Mouse (Mus musculus): ENCODE results near the gene Cyp1a2. TPM values are rescaled to one million over a fixed set of nuclear protein-coding genes. Genes with fewer than 3 reads are reported as not detected.

Cyp1a2 gene
- polyA plus RNA-seq, 1 experiment from 2014 or later: 19.9 TPM

DNA sequence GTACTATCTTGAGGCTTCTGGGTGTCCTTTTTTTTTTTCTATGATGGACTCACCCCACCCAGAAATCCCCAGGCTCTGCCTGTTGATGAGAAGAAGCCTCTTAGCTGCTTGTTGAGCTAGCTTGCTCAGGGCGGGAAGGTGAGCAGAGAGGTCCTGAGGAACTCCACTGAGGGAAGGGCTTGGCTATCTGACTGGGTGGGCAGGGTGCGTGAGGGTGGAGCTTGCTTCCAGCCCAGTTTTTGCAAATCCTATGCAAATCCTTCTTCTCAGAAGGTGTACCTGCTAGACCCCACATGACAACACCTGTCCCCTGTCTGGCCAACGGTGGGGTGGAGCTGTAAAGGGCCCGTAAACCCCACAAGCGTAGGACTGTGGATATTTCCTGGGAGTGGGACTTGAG is 30.2 kb downstream of the Cyp1a2 start, which contains the start of gene Csk:
Gene Csk (minus strand): TSS at position 349 of the 400 bp plus-strand sequence.
- Histone ChIP-seq H3K4me3 (ENCODE audit: low read depth, low read length) (no peak within 1 kb of the TSS), H3K9ac (replicated peaks) (no peak within 1 kb of the TSS), H3K4me2 (ENCODE audit: low read depth, low read length) (no peak within 1 kb of the TSS), H3K9me3 (ENCODE audit: low read length) (no peaks in the 10 kb centered on the region), H3K27me3 (ENCODE audit: insufficient read depth, low read length) (no peaks in the 10 kb centered on the region), H3K4me1 (ENCODE audit: insufficient read depth) (peaks cover 24% of the 10 kb centered on the region), H3K36me3 (replicated peaks; ENCODE audit: insufficient read depth, low read length) (no peaks in the 10 kb centered on the region), H3K27ac (ENCODE audit: low read depth) (peak within 1 kb of the TSS; percentile 64; the same call in 1 of the 2 replicates)
- DNase-seq (no peak), ATAC-seq (no peak)
- TF ChIP-seq CTCF (IDR thresholded peaks at IDR 0.05; ENCODE audit: low read depth) (no peak), EP300 (IDR thresholded peaks at IDR 0.05; ENCODE audit: low read depth) (no peak)
- 69% methylated on average over 5 of the region's 5 CpGs for WGBS (ENCODE audit: insufficient replicate concordance)

DNA sequence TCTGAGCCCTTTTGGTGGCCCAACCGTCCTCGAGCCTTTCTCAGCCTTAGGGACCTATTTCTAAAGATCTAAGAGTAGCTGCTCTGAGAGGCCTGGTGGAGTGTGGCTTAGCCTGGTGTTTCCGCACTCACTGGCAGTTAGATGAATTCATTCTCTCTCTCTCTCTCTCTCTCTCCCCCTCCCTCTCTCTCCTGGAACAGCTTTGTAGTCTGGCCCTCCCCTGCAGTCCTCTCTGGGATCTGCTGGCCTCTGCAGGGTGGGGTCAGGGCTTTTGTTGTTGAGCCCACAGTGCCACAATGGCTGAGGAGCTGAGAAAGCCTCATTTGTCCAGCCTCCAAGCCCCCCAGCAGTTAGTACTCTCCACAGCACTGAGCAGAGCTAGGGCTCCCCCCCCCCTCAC is 30.6 kb downstream of the Cyp1a2 start:
- no peaks in the 10 kb centered on the region for H3K27me3 ChIP-seq (ENCODE audit: insufficient read depth, low read length)
- ATAC-seq (no peak), DNase-seq (no peak)
- no peak overlapping the region for H3K9ac ChIP-seq (replicated peaks)
- TF ChIP-seq EP300 (IDR thresholded peaks at IDR 0.05; ENCODE audit: low read depth): no peak
- no peak overlapping the region for H3K4me2 ChIP-seq (ENCODE audit: low read depth, low read length)
- H3K36me3 ChIP-seq (replicated peaks; ENCODE audit: insufficient read depth, low read length): no peaks in the 10 kb centered on the region
- 73% methylated on average over 3 of the region's 3 CpGs for WGBS (ENCODE audit: insufficient replicate concordance)
- no peak overlapping the region for H3K4me3 ChIP-seq (ENCODE audit: low read depth, low read length)
- no peaks in the 10 kb centered on the region for H3K9me3 ChIP-seq (ENCODE audit: low read length)
- peak overlapping the region; percentile 64; the same call in 1 of the 2 replicates for H3K27ac ChIP-seq (ENCODE audit: low read depth)
- H3K4me1 ChIP-seq (ENCODE audit: insufficient read depth): peaks cover 24% of the 10 kb centered on the region

GRCm38 (mm10) chr9:57652351-57652750 is 31.2 kb downstream of the Cyp1a2 start:
- no peak overlapping the region for H3K4me3 ChIP-seq (ENCODE audit: low read depth, low read length)
- H3K36me3 ChIP-seq (replicated peaks; ENCODE audit: insufficient read depth, low read length): no peaks in the 10 kb centered on the region
- H3K9me3 ChIP-seq (ENCODE audit: low read length): no peaks in the 10 kb centered on the region
- DNase-seq (no peak), ATAC-seq (no peak)
- H3K4me2 ChIP-seq (ENCODE audit: low read depth, low read length): no peak overlapping the region
- 62% methylated on average over 9 of the region's 9 CpGs for WGBS (ENCODE audit: insufficient replicate concordance)
- no peak for TF ChIP-seq CTCF (IDR thresholded peaks at IDR 0.05; ENCODE audit: low read depth)
- no peak for TF ChIP-seq EP300 (IDR thresholded peaks at IDR 0.05; ENCODE audit: low read depth)
- H3K9ac ChIP-seq (replicated peaks): no peak overlapping the region
- peak overlapping the region; percentile 64; the same call in 1 of the 2 replicates for H3K27ac ChIP-seq (ENCODE audit: low read depth)
- no peaks in the 10 kb centered on the region for H3K27me3 ChIP-seq (ENCODE audit: insufficient read depth, low read length)
- H3K4me1 ChIP-seq (ENCODE audit: insufficient read depth): peaks cover 26% of the 10 kb centered on the region

GRCm38 (mm10) chr9:57650786-57651311 is 32.7 kb downstream of the Cyp1a2 start:
- Histone ChIP-seq H3K4me2 (ENCODE audit: low read depth, low read length) (peak overlapping the region; percentile 45), H3K36me3 (replicated peaks; ENCODE audit: insufficient read depth, low read length) (no peaks in the 10 kb centered on the region), H3K9ac (replicated peaks) (peak overlapping the region; percentile 48), H3K27me3 (ENCODE audit: insufficient read depth, low read length) (no peaks in the 10 kb centered on the region), H3K4me3 (ENCODE audit: low read depth, low read length) (no peak overlapping the region), H3K9me3 (ENCODE audit: low read length) (no peaks in the 10 kb centered on the region), H3K4me1 (ENCODE audit: insufficient read depth) (peaks cover 36% of the 10 kb centered on the region), H3K27ac (ENCODE audit: low read depth) (peak overlapping the region; percentile 89)
- peak; percentile 46 for DNase-seq
- WGBS (ENCODE audit: insufficient replicate concordance): 16% methylated on average over 6 of the region's 6 CpGs
- ATAC-seq: peak; percentile 45; the same call in 1 of the 2 replicates
- no peak for TF ChIP-seq EP300 (IDR thresholded peaks at IDR 0.05; ENCODE audit: low read depth)
- TF ChIP-seq CTCF (IDR thresholded peaks at IDR 0.05; ENCODE audit: low read depth): no peak

DNA sequence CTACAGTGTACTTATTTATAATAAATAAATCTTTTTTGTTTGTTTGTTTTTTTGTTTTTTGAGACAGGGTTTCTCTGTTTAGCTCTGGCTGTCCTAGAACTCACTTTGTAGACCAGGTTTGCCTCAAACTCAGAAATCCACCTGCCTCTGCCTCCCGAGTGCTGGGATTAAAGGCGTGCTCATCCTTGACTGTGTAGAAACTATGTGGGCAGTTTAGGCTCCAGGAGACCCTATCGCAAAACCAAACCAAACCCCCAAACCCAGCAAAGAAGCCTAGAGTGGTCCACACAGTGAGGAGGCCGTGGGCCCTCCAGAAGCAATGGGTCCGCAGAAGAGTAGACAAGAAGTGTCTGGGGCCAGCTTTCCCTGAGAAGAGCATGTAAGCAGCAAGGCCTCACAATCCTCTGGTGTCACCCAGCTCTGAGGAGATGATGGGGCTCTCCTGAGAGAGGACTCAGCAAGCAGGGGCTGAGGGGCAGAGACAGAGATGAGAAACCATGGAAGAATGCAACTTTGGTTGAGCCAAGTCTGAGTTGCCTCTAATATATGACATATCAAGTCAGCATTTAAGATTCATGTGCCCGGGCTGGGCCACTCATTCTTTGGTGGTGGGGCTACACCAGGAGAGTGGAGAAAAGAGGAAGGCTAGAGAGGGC is 33.2 kb downstream of the Cyp1a2 start:
- H3K4me2 ChIP-seq (ENCODE audit: low read depth, low read length): peak overlapping the region; percentile 45; the same call in 1 of the 2 replicates
- no peak overlapping the region for H3K4me3 ChIP-seq (ENCODE audit: low read depth, low read length)
- H3K9ac ChIP-seq (replicated peaks): no peak overlapping the region; the same call in 1 of the 2 replicates
- 76% methylated on average over 6 of the region's 6 CpGs for WGBS (ENCODE audit: insufficient replicate concordance)
- TF ChIP-seq EP300 (IDR thresholded peaks at IDR 0.05; ENCODE audit: low read depth) (no peak), CTCF (IDR thresholded peaks at IDR 0.05; ENCODE audit: low read depth) (no peak)
- 0 out of 2 replicates have a peak, but pooled peaks have one; percentile 22 for ATAC-seq
- no peaks in the 10 kb centered on the region for H3K27me3 ChIP-seq (ENCODE audit: insufficient read depth, low read length)
- no peak for DNase-seq
- H3K36me3 ChIP-seq (replicated peaks; ENCODE audit: insufficient read depth, low read length): no peaks in the 10 kb centered on the region
- no peaks in the 10 kb centered on the region for H3K9me3 ChIP-seq (ENCODE audit: low read length)
- H3K27ac ChIP-seq (ENCODE audit: low read depth): peak overlapping the region; percentile 89
- H3K4me1 ChIP-seq (ENCODE audit: insufficient read depth): peaks cover 39% of the 10 kb centered on the region

DNA sequence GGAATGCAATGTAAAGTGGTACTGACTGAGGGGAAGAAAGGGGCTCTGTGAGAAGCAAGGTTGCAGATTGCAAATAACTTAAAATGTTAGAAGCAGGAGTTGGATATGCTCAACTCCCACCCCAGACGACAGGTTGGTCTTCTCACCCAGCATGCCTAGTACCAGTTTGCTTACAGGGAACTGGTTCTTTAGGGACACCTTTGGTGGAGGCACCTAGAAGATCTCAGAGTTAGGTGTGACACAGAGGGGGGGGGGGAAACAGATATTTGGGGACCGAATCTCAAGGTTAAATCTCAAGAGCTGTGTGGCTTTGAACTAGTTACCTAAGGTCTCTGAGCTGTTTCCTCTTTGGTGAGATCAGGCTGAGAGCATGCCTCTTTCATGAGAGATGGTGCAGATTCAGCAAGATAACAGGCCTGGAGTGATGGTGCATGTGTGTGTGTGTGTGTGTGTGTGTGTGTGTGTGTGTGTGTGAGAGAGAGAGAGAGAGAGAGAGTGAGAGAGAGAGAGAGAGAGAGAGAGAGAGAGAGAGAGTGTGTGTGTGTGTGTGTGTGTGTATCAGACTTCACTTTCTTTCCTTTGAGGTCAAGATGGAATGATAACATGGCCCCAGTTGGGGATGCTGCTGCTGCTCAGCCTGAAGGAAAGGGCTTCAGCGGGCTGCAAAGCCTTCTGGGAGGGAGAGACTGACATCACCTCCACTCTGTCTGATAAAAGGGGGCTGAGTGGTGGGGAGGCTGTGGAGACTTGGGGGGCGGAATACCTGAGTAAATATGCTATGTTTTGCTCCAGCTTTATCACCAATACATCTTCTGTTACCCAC is 36.0 kb downstream of the Cyp1a2 start:
- H3K4me1 ChIP-seq (ENCODE audit: insufficient read depth): peaks cover 60% of the 10 kb centered on the region

More for the DNA sequence above, 36.0 kb downstream of the Cyp1a2 start:
- Histone ChIP-seq H3K9me3 (ENCODE audit: low read length) (no peaks in the 10 kb centered on the region), H3K4me3 (ENCODE audit: low read depth, low read length) (no peak overlapping the region), H3K27me3 (ENCODE audit: insufficient read depth, low read length) (no peaks in the 10 kb centered on the region), H3K4me2 (ENCODE audit: low read depth, low read length) (peak overlapping the region; percentile 40), H3K9ac (replicated peaks) (peak overlapping the region; percentile 35; the same call in 1 of the 2 replicates), H3K27ac (ENCODE audit: low read depth) (peak overlapping the region; percentile 99), H3K36me3 (replicated peaks; ENCODE audit: insufficient read depth, low read length) (no peaks in the 10 kb centered on the region)
- DNase-seq (peak; percentile 16), ATAC-seq (no peak)
- 24% methylated on average over 4 of the region's 4 CpGs for WGBS (ENCODE audit: insufficient replicate concordance)
- TF ChIP-seq CTCF (IDR thresholded peaks at IDR 0.05; ENCODE audit: low read depth) (no peak), EP300 (IDR thresholded peaks at IDR 0.05; ENCODE audit: low read depth) (no peak)
